Mouse (Mus musculus) hindbrain, embryonic 14.5 days (tissue): ENCODE data around the gene Pcnt. TPM values are rescaled to one million over a fixed set of nuclear protein-coding genes. Genes with fewer than 3 reads are reported as not detected.
A peak's percentile ranks its signal among the peaks of the same experiment; 100 is the strongest.

ENCODE experiments used
- ATAC-seq: fragments of 200-750 bp; cut with Nextera tagmentation; 2 replicates; pipeline ENCODE4 v1.8.0; 2017; ENCODE audit warnings: moderate number of reproducible peaks, mild to moderate bottlenecking, moderate TSS enrichment, moderate library complexity; ENCODE audit not compliant: low FRiP score
- DNase-seq: peaks from one replicate; pipeline ENCODE4 v3.0.0-alpha.2; 2015; ENCODE audit warnings: low spot score
- H3K27ac ChIP-seq: fragments of 300-500 bp; sonication (generic); 2 replicates; pipeline ENCODE4 v1.5.1; 2014; ENCODE audit warnings: mild to moderate bottlenecking, moderate library complexity
- H3K27me3 ChIP-seq: fragments of 300-500 bp; sonication (generic); 2 replicates; pipeline ENCODE4 v1.6.1; 2014; ENCODE audit warnings: mild to moderate bottlenecking, low read length, mixed read lengths; ENCODE audit not compliant: control insufficient read depth, insufficient read depth
- H3K36me3 ChIP-seq: fragments of 300-500 bp; sonication (generic); replicated peaks from 2 replicates; pipeline ENCODE4 v1.6.1; 2014; ENCODE audit not compliant: control insufficient read depth, insufficient read depth
- H3K4me1 ChIP-seq: fragments of 300-500 bp; sonication (generic); replicated peaks from 2 replicates; pipeline ENCODE4 v1.6.1; 2014; ENCODE audit warnings: antibody characterized with exemption, low read length, mixed read lengths; ENCODE audit not compliant: control insufficient read depth, insufficient read depth
- H3K4me2 ChIP-seq: fragments of 300-500 bp; sonication (generic); replicated peaks from 2 replicates; pipeline ENCODE4 v1.6.1; 2014; ENCODE audit warnings: mild to moderate bottlenecking, moderate library complexity
- H3K4me3 ChIP-seq: fragments of 300-500 bp; sonication (generic); replicated peaks from 2 replicates; pipeline ENCODE4 v1.5.1; 2014; ENCODE audit warnings: mild to moderate bottlenecking, low read length
- H3K9ac ChIP-seq: fragments of 300-500 bp; sonication (generic); 2 replicates; pipeline ENCODE4 v1.6.1; 2014
- H3K9me3 ChIP-seq: fragments of 300-500 bp; sonication (generic); 2 replicates; pipeline ENCODE4 v1.6.1; 2016; ENCODE audit warnings: low read length; ENCODE audit not compliant: control insufficient read depth
- WGBS: fragments of 180-500 bp; shearing (Covaris S2); extraction: QIAGEN DNeasy Blood & Tissue Kit; methylation state at CpG from one replicate; pipeline ENCODE4 v1.1.7; 2014; 5-methylcytosine and 5-hydroxymethylcytosine counted together
- polyA plus RNA-seq: library from polyadenylated mRNA; unstranded; fragments of >200 nt; fragmentation: Nextera tagmentation; extraction: Ambion mirVana; gene quantifications from 2 replicates; pipeline ENCODE4 v1.2.1, GENCODE M21; 2014

Pcnt gene
- polyA plus RNA-seq = 5.4 and 7.8 TPM in 2 replicates

GRCm38 (mm10) chr10:76442178-76443088, at the start of gene Pcnt:
Gene Pcnt (minus strand): TSS chr10:76442786.
- DNase-seq = peak; percentile 97
- Histone ChIP-seq H3K9me3 (no peaks in the 10 kb centered on the region), H3K4me2 (peak within 1 kb of the TSS; percentile 89), H3K4me3 (peak within 1 kb of the TSS; percentile 93), H3K4me1 (peaks cover 6% of the 10 kb centered on the region), H3K9ac (peak within 1 kb of the TSS; percentile 82), H3K27me3 (no peaks in the 10 kb centered on the region), H3K27ac (peak within 1 kb of the TSS; percentile 91), H3K36me3 (peaks cover 13% of the 10 kb centered on the region)
- WGBS = under 1% methylated on average over 77 of the region's 78 CpGs
- ATAC-seq = peak; percentile 99

GRCm38 (mm10) chr10:76489205-76489604, 46.6 kb upstream of the Pcnt start:
- no peak overlapping the region for H3K4me3 ChIP-seq

GRCm38 (mm10) chr10:76488265-76488664, 45.7 kb upstream of the Pcnt start:
- Histone ChIP-seq H3K9me3 (no peaks in the 10 kb centered on the region), H3K9ac (no peak overlapping the region), H3K27ac (no peak overlapping the region), H3K4me1 (no peaks in the 10 kb centered on the region), H3K27me3 (no peaks in the 10 kb centered on the region), H3K36me3 (peaks cover 97% of the 10 kb centered on the region), H3K4me3 (no peak overlapping the region), H3K4me2 (no peak overlapping the region)
- 96% methylated on average over 8 of the region's 8 CpGs for WGBS
- ATAC-seq (no peak), DNase-seq (no peak)

More at GRCm38 (mm10) chr10:76489205-76489604, 46.6 kb upstream of the Pcnt start:
- H3K27me3 ChIP-seq = no peaks in the 10 kb centered on the region
- DNase-seq = no peak
- ATAC-seq = no peak
- H3K9me3 ChIP-seq = no peaks in the 10 kb centered on the region
- H3K4me1 ChIP-seq = no peaks in the 10 kb centered on the region
- H3K36me3 ChIP-seq = peaks cover 97% of the 10 kb centered on the region
- no peak overlapping the region for H3K27ac ChIP-seq
- no peak overlapping the region for H3K4me2 ChIP-seq
- H3K9ac ChIP-seq = no peak overlapping the region
- WGBS = 96% methylated on average over 15 of the region's 15 CpGs

- 100% methylated on average over 2 of the region's 2 CpGs for WGBS
- ATAC-seq = no peak
These were observed 43.7 kb upstream of the Pcnt start for GRCm38 (mm10) chr10:76486302-76486701.

GRCm38 (mm10) chr10:76481480-76481879, 38.9 kb upstream of the Pcnt start:
- no peak overlapping the region for H3K9ac ChIP-seq
- no peak overlapping the region for H3K27ac ChIP-seq
- no peaks in the 10 kb centered on the region for H3K9me3 ChIP-seq
- H3K27me3 ChIP-seq = no peaks in the 10 kb centered on the region
- no peak overlapping the region for H3K4me2 ChIP-seq
- ATAC-seq (no peak), DNase-seq (no peak)
- 96% methylated on average over 6 of the region's 6 CpGs for WGBS
- no peak overlapping the region for H3K4me3 ChIP-seq
- H3K36me3 ChIP-seq = peaks cover 98% of the 10 kb centered on the region
- no peaks in the 10 kb centered on the region for H3K4me1 ChIP-seq

More at GRCm38 (mm10) chr10:76486302-76486701, 43.7 kb upstream of the Pcnt start:
- no peak overlapping the region for H3K4me2 ChIP-seq
- H3K4me3 ChIP-seq = no peak overlapping the region
- H3K27me3 ChIP-seq = no peaks in the 10 kb centered on the region
- H3K27ac ChIP-seq = no peak overlapping the region
- H3K36me3 ChIP-seq = peaks cover 100% of the 10 kb centered on the region
- no peak for DNase-seq
- no peak overlapping the region for H3K9ac ChIP-seq
- no peaks in the 10 kb centered on the region for H3K4me1 ChIP-seq
- H3K9me3 ChIP-seq = no peaks in the 10 kb centered on the region

GRCm38 (mm10) chr10:76480851-76481250, 38.3 kb upstream of the Pcnt start:
- Histone ChIP-seq H3K4me1 (no peaks in the 10 kb centered on the region), H3K9me3 (no peaks in the 10 kb centered on the region), H3K4me3 (no peak overlapping the region), H3K4me2 (no peak overlapping the region), H3K9ac (no peak overlapping the region), H3K27me3 (no peaks in the 10 kb centered on the region), H3K27ac (no peak overlapping the region), H3K36me3 (peaks cover 98% of the 10 kb centered on the region)
- 95% methylated on average over 12 of the region's 13 CpGs for WGBS
- ATAC-seq (no peak), DNase-seq (no peak)

- Histone ChIP-seq H3K36me3 (peaks cover 79% of the 10 kb centered on the region), H3K9me3 (no peaks in the 10 kb centered on the region), H3K9ac (no peak overlapping the region), H3K4me1 (0 out of 2 replicates have a peak, but pooled peaks cover 3% of the 10 kb centered on the region), H3K4me2 (no peak overlapping the region), H3K27me3 (no peaks in the 10 kb centered on the region), H3K4me3 (no peak overlapping the region), H3K27ac (no peak overlapping the region)
- ATAC-seq (no peak), DNase-seq (no peak)
- WGBS = 90% methylated on average over 5 of the region's 5 CpGs
These were observed 31.2 kb upstream of the Pcnt start for GRCm38 (mm10) chr10:76473759-76474158.

- DNase-seq (peak; percentile 91), ATAC-seq (peak; percentile 99)
- H3K27ac ChIP-seq = peak within 1 kb of the TSS; percentile 86
- peak within 1 kb of the TSS; percentile 83 for H3K4me3 ChIP-seq
- peaks cover 3% of the 10 kb centered on the region; the same call in 1 of the 2 replicates for H3K4me1 ChIP-seq
- H3K9ac ChIP-seq = peak within 1 kb of the TSS; percentile 91
- H3K4me2 ChIP-seq = peak within 1 kb of the TSS; percentile 76
- peaks cover 46% of the 10 kb centered on the region for H3K36me3 ChIP-seq
- H3K9me3 ChIP-seq = no peaks in the 10 kb centered on the region
- 2% methylated on average over 55 of the region's 55 CpGs for WGBS
- no peaks in the 10 kb centered on the region for H3K27me3 ChIP-seq
These were observed 25.9 kb upstream of the Pcnt start, which contains the start of the genes Mcm3ap and Ybey for GRCm38 (mm10) chr10:76468203-76469162. Gene Mcm3ap (plus strand): TSS chr10:76468927. Gene Ybey (minus strand): TSS chr10:76469114.

GRCm38 (mm10) chr10:76462721-76463120, 20.1 kb upstream of the Pcnt start:
- 92% methylated on average over 6 of the region's 6 CpGs for WGBS
- Histone ChIP-seq H3K36me3 (peaks cover 24% of the 10 kb centered on the region), H3K27ac (no peak overlapping the region), H3K4me1 (no peaks in the 10 kb centered on the region), H3K27me3 (no peaks in the 10 kb centered on the region), H3K4me3 (no peak overlapping the region), H3K9me3 (no peaks in the 10 kb centered on the region), H3K4me2 (no peak overlapping the region), H3K9ac (no peak overlapping the region)
- no peak for DNase-seq
- no peak for ATAC-seq
